Mouse (Mus musculus) kidney, adult 2 months (tissue): ENCODE data around the gene Nelfcd.

ENCODE experiments used
- CTCF ChIP-seq: fragments of 200-500 bp; conservative IDR thresholded peaks from 2 replicates; pipeline ENCODE4 v1.5.1; 2011; ENCODE audit warnings: low read depth, mild to moderate bottlenecking, control low read depth, low read length, moderate library complexity, mixed read lengths; ENCODE audit not compliant: insufficient read depth, insufficient read length
- POLR2A ChIP-seq: fragments of 200-500 bp; IDR thresholded peaks from one replicate; pipeline ENCODE4 v1.6.1; 2011; ENCODE audit warnings: low read depth, low read length, control low read depth

GRCm38 (mm10) chr2:174444359-174444758 lies 28.8 kb downstream of the Nelfcd start:
- TF ChIP-seq CTCF (no peak), POLR2A (no peak)
